Mouse (Mus musculus) embryo, embryonic 9.5 days (tissue): ENCODE results near the gene Gm10031.
"Not testable (repeated sequence)": the region's sequence is repeated elsewhere in the genome, so short reads cannot be mapped to it uniquely, and the experiment has no call there.

Experiments
- DNase-seq: peaks from one replicate; pipeline ENCODE4 v3.0.0-alpha.2; 2017; ENCODE audit errors: extremely low spot score

Gene Gm10031

DNA sequence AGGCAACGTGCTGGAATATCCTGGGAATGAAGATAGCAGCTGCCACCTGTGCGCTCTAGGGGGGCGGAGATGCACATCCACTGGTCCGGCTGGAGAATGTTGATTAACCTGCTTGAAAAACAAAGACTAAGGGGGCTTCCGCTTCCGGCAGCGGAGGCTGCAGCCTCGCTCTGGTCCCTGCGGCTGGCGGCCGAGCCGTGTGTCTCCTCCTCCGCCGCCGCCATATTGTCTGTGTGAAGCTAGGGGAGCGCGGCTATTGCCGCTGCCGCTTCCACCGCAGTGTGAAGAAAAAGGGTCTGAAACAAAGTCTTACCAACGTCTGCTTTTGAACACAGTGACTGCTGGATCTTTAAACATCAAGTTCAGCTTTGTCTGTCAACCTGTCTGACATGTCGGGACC lies at the start of gene Gm10031:
Gm10031 (plus strand) TSS at position 171 of the 400 bp plus-strand sequence.
- not testable (repeated sequence) for DNase-seq

DNA sequence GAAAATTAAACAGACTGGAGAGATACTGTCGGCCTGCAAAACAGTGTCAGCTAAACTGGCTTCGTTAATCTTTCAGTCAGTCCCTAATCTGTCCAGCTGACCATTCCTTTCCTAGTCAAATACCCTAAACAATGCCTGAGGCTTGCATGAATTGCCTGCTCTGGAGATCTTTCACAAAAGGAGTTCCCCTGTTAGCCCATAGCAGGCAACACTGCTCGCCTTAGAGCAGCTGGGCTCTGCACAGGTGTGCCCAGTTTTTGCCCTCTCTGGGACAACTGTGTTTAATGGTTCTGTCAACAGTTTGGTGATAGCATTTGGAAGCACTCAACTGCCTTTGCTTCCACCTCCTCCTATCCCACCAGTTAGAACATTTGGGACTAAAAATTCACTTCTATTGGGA lies 49.0 kb upstream of the Gm10031 start:
- DNase-seq: no peak

DNA sequence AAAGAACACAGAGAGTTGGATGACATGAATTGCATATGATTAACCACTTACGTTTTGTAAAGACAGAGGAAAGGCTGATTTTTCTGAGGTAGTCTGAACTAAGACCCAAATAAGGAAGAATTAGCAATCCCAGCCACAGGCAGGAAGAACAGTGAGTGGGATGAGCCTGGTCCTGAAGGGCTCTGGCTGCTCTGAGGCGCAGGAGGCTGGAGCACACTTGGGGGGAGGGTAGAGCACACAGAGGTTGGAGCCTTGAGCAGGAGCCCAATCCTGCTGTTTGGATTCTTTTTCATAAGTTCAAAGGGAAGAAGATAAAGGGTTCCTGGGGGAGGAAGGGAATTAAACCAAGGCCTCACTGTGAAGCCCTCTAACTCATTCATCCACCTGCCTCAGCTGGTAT lies 47.8 kb upstream of the Gm10031 start:
- DNase-seq: no peak

DNA sequence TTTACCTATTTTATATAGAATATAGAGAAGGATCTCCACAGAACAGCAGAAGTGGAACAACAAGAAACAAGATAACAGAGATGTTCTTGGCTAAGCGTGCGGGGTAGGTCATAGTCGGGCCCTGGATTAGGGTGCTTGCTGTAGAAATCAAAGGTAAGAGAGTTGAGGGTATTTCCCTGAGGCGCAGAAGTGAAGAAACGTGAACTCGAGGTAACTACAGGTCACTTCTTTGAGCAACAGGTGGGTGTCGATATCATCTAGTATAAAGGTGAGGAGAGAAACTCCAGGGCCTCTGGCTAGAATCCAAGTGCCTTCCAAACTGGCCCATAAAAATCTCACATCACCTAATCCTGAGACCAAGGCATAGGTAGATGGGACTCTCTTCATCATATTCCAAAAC lies 47.3 kb upstream of the Gm10031 start:
- DNase-seq: no peak

DNA sequence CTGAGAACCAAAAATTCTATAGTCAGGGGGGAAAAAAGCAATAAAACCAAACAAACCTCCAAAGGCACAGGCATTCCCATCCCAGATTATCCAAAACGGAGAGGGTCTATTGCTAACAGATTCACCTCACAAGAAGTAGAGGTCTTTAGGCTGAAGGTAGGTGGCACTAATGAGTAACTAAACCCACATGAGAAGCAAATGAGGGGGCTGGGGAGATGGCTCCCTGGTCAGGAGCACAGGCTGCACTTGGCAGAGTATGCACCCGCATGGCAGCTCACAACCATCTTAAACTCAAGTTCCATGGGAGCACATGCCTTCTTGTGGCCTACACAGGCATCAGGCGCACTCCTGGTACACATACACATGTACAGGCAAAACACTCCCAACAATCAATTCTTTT lies 42.0 kb upstream of the Gm10031 start:
- no peak for DNase-seq

DNA sequence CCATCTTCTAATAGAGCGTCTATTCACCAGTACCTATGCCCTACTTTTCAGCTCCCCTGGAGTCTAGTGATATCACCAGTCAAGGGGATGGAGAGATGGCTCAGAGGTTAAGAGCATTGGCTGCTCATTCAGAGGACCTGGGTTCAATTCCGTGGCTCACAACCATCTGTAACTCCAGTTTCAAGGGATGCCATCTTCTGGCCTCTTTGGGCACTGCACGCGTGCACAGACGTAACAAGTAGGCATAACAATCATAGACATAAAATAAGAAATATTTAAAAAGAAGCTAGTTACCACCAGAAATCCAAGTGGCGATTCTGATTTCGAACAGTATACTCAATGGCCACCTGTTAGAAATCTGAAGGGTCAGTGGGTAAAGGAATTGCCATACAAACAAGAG lies 36.3 kb upstream of the Gm10031 start:
- no peak for DNase-seq

DNA sequence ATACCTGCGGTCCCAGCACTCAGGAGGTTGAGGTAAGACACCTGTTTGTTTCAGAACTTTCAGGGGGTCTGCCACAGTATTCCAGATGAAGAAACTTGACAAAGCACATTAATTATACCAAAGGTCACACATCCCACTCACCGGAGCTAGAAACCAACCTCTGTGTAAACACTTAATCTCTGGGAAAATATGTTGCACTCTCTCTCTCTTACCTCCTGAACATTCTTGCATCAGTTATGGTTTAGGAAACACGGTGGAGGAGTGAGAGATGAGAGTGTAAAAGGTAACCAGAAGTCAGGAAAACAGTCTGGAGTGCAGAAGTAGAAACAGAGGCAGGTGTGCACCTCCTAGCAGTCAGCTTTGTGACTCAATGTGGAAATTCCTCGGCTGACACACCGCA lies 35.8 kb upstream of the Gm10031 start:
- no peak for DNase-seq

DNA sequence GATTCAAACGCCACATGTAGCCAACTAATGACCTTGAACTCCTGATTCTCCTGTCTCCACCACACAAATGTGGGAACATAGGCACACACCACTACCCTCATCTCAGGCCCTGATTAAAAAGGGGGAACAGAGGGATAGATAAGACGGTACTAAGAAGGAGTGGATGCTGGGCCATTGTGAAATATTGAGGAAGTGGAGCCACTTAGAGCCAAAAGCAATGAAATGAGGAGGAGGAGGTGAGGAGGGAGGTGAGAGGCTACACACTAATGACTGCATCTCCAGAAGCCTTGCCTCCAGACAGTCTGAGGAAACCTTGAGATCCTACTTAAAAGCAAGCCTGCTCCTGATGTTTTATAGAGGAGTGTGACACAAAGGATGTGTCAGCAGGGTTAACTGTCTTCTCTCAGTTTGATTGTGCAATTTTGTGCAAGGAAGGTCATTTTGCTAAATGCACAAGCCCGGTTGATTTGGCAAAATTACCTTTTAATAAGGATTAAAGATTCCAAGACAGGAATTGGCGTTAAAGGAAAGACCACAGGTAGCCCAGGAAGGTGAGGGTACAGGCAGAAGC lies 32.5 kb upstream of the Gm10031 start:
- no peak for DNase-seq

DNA sequence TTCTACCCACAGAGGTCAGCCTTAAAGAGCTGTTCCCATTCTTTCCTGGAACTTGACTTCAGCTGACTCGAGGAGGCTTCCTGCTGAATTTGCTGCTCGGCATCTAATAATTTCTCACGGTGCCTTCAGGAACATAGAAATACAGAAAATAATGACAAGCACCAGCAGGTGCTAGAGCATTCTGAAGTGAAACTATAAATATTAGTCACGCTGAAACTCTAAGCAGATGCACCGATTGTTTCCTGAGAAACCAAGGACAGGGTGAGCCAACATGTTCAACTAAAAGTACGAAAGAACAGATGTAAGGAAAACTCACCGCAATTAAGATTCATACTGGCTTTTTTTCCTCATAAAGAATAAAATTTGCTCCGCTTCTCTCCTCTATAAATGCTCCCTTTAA lies 28.8 kb upstream of the Gm10031 start:
- no peak for DNase-seq

DNA sequence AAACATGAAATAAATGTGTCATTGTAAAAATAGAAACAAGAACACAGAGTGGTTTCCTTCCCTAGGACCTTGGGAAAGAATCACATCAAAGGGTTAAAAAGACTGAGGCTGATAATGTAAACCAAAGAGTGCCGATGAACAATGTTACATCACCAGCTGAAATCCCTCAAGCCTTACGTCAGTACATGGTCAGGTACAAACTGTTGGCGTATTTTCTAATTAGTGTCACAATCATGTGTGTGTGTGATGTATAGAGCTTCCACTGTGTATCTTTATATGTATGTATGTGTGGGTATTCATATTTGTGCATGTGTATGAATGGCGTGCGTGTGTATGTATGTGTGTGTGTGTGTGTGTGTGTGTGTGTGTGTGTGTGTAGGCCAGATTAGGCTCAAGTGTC lies 26.9 kb upstream of the Gm10031 start:
- DNase-seq: no peak

DNA sequence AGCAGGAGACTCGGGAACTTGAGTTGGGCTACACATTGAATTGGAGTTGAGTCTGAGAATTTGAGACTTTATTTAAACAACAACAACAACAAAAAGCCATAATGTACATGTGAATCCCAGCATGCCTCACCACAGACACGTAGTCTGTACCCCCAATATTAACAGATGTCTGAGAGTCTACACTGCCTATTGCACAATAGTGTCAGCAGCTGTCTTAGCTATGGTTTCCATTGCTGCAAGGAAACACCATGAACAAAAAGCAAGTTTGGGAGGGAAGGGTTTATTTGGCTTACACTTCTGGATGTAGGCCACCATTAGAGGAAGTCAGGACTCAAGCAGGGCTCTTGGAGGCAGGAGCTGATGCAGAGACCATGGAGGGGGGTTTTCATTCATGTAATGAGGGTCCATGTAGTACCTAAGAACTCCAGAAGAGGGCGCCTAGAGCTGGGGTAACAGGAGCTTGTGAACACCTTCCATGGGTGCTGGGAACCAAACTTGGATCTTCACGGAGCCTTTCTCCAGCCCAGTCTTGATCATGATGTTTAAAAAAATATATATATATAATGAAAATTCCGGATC lies 18.8 kb upstream of the Gm10031 start:
- no peak for DNase-seq

DNA sequence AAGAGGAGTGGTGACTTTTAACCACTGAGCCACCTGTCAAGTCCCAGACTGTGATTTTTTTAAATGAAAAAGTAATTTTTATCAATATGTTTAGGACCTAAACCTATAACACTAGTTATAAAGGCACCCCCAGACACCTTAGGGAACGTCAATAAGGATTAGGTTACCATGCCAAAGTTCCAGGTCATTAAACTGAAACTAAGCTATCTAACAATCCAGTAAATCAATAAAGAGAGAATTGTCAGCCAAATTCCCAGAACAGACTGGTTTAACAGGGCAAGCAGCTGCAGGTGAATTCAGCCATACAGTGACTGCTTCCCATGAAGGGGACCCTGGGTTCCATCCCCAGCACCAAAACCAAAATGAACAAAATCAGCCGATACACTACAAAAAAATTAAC lies 17.9 kb upstream of the Gm10031 start:
- DNase-seq: no peak

DNA sequence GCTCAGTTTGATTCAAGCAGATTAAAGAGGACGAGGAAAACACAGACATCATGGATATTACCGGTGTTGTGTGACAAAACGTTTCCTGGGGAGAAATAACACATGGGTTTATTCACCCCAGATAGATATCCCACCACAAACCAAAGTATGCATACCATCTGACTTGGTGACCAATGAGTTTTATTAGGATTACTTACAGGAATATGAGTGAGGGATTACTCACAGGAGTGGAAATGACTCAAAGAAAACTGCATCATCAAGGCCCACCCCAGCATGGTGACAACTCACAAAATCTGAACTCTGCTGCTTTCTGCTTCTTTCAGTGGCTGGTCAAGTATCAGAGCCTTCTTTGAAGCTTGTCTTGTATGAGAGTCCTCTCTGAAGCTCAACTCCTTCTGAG lies 16.1 kb upstream of the Gm10031 start:
- no peak for DNase-seq

DNA sequence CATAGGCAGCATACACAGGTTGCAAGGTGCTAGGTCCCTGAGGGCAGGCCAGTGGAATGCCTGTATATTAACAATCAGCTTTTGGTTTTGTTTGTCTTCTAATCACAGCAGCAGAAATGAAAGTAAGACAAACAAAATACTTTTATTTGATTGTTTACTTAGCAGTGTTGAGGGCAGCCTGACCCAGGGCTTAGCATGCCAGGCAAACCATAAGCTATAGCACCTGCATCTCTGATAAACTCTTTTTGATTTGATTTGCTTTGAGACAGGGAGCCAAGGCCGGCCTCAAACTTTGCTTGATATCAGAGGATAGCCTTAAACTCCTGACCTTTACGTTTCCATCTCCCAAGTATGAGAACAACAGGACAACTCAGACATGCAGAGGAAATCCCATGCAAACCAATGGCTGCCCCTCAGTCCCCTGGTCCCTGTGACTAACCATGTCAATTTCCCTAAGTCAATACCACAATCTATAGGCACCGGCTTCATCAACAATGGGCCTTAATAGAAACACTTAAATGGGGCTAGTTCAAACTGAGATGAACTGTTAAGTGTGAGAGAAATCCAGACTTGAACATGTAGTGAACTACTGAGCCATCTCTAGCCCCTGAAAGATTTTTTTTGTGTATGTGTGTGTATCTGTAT lies 3.6 kb upstream of the Gm10031 start:
- DNase-seq: no peak

DNA sequence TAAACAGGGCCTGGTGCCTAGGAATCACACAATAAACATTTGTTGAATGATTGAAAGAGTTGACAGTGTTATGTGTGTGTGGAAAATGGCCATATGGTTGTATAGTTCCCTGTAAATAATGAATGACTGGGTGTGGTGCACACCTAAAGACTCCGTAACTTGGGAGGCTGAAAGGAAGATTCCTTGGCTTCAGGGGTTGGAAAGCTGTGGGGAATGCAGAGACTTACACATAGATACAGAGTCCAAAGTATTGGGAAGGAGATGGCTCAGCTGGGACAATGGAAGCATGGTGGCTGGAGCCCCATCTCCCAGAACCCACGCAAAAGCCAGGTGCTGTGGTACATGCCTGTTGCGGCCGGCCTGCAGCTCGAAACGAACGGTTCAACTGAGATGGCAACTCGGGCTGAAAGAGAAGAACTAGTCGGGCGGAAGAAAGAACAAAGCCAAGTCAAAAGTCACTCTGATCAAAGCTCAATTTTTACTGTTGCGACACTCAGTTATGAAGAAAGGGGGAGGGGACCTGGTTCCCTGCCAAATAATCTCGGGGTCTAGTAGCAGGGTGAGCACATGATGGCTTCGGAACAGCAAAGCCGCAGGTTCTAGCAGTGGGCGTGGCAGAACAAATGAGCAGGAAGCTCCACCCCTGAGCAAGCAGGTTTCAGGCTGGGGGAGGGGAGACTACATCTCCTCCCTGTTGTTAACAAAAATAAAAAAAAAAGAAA lies 1.9 kb upstream of the Gm10031 start:
- DNase-seq: peak; percentile 7

DNA sequence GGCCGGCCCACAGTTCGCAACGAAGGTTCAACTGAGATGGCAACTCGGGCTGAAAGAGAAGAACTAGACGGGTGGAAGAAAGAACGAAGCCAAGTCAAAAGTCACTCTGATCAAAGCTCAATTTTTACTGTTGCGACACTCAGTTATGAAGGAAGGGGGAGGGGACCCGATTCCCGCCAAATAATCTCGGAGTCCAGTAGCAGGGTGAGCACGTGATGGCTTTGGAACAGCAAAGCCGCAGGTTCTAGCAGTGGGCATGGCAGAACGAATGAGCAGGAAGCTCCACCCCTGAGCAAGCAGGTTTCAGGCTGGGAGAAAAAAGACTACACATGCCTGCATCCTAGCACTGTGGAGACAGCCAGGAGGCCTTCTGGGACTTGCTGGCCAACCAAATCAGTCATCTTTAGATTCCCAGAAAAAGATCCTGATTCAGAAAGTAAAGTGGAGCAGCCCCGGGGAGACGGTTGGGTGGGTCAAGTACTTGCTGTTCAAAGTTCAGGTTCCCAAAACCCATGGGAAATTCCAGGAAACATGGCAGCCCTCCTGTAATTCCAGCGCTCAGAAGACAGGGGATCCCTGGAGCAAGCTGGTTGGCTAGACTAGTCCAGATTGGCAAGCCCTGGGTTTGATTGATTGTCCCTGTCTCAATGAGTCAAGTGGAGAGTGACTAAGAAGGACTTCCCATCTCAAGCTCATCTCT lies 8.8 kb downstream of the Gm10031 start:
- DNase-seq: not testable (repeated sequence)

DNA sequence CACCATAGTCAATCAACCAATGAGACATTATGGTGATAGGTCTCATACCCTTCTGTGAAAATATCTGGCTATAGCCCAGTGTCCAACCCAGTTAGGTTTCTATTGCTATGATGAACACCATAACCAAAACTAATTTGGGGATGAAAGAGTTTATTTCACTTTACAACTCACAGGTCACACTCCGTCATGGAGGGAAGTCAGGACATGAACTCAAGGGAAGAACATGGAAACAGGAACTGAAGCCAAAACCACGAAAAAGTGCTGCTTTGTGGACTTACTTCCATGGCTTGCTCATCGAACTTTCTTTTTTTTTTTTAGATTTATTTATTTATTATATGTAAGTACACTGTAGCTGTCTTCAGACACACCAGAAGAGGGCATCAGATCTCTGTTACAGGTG lies 9.7 kb downstream of the Gm10031 start:
- DNase-seq: no peak

DNA sequence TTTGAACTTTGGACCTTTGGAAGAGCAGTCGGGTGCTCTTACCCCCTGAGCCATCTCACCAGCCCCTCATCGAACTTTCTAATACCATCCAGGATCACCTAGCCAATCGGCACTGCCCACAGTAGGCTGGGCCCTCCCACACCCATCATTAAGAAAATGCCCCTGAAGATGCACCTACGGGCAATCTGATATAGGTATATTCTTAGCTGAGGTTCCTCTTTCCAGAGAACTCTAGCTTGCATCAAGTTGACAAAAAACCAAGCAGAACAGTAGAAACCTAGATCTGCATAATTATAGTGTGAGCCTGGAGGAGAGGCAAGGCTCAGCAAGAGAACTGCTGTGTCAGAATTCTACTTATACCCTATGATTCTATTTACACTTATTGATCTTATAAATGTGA lies 10.1 kb downstream of the Gm10031 start:
- no peak for DNase-seq

DNA sequence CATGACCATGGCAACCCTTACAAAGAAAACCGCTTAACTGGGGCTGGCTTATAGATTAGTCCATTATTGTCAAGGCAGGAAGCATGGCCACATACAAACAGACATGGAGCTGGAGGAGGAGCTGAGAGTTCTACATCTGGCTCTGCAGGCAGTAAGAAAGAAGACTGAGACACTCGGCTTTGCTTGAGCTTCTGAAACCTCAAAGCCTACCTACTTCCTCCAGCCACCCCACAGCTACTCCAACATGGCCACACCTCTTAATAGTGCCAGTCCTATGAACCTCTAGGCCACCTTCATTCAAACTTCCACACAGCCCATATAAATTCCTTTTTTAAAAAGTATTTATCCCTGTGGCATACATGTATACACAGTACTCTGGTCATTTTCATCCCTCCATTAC lies 13.2 kb downstream of the Gm10031 start:
- DNase-seq: no peak

DNA sequence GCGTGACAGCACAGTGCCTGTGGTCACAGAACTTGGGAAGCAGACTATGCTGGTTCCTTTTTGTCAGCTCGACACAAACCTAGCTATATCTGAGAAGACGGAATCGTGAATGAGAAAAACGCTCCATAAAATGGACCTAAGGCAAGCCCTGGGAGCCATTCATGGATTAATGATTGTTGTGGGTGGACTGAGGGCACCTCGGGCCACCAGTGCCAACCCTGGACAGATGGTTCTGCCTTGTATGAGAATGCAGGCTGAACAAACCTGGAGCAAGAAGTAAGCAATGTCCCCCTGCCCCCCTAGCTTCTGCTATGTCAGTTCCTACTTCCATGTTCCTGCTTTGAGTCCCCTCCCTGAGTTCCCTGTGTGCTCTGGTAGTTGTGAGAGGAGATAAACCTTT lies 13.9 kb downstream of the Gm10031 start:
- DNase-seq: no peak

DNA sequence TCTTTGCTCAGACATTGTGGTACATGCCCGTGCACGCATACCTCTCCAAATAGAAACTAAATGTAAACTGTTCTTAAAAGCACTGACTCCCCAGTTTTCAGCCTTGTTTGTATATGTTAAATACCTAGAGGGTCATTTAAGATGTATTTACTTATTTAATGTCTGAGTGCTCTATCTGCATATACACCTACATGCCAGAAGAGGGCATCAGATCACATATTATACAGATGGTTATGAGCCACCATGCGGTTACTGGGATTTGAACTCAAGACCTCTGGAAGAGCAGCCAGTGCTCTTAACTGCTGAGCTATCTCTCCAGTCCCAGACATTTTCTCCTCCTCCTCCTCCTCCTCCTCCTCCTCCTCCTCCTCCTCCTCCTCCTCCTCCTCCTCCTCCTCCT lies 14.6 kb downstream of the Gm10031 start:
- no peak for DNase-seq

DNA sequence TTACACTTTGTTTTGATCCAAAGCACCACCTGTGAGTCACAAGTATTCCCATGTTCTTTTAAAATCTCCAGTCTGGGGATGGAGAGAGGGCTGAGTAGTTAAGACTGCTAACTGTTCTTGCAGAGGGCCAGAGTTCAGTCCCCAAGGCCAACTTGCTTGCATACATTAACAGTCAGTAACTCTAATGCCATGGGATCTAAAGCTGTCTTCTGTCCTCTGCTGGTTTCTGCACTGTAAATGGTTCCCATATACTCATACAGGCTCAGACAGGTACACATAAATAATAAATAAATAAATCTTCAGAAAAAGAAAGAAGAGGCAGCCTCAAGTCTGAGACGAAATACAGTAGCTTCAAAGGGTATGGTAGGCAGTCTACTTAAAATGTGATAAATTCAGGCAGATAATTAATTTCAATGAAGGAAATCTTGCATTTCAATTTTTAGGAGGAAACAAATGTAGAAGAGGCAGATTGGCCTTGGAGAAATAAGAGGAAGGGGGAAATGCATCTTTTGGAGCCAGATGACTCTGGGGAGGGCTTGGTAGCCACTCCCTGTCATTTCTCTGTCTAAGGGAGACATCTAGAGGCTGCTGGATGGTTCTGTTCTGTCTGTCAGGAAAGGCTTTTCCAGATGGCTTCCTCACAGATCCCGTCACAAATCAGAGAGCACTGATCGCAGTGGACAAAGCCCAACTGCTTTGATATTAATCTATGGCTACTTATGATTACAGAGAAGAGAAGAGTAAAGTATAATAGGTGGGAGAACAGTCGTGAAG lies 16.2 kb downstream of the Gm10031 start:
- no peak for DNase-seq
